Mouse (Mus musculus): Measurements from ENCODE around the gene Got1.
"Not testable (repeated sequence)": the region's sequence is repeated elsewhere in the genome, so short reads cannot be mapped to it uniquely, and the experiment has no call there.

Got1 gene

GRCm38 (mm10) chr19:43521996-43522395, 2.4 kb downstream of the Got1 start:
- DNase-seq (ENCODE audit: low spot score in 2 of 2): no peak

- DNase-seq (ENCODE audit: low spot score in 2 of 2): no peak
Observed at GRCm38 (mm10) chr19:43521362-43521761, 3.0 kb downstream of the Got1 start.

- no peak for DNase-seq (ENCODE audit: low spot score in 2 of 2)
Observed at GRCm38 (mm10) chr19:43520402-43520801, 4.0 kb downstream of the Got1 start.

DNA sequence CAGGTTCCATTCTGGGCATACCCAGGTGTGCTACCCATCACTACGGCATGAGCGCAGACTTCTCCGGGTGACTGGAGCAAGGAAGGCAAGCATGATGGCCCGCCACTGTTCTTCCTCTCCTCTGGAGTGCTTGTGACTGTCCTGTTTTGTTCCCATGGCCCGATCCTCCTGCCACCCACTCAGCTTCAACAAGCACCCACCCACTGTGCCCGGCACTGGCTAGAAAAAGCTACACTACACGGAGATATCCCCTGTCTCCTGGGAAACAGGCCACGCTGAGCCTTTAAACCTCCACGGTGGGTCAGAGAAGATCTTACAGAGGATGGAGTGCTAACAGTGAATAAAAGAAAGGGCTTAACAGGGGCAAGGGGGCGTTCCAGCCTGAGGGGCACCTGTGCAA, 5.2 kb downstream of the Got1 start:
- DNase-seq (ENCODE audit: low spot score in 2 of 2): no peak

- DNase-seq (ENCODE audit: low spot score in 2 of 2): no peak
Observed at GRCm38 (mm10) chr19:43518261-43518660, 6.1 kb downstream of the Got1 start.

DNA sequence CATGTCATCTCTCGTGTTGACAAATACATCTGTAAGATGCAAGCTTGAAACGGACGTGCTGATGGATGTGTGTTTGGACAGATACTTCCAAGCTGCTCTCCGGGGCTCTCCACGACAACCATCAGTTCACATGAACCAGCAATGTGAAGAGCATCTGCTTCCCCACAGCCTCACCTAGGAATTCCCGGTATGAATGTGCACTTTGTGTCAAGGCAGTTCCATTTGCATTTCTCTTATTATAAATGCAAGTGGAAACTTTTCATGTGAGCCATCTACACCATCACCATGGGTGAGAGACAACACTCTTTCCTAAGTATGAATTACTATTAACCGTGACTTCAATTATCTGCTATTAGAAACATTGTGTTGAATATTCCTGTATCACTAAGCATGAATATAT, 6.6 kb downstream of the Got1 start:
- no peak for DNase-seq (ENCODE audit: low spot score in 2 of 2)

DNA sequence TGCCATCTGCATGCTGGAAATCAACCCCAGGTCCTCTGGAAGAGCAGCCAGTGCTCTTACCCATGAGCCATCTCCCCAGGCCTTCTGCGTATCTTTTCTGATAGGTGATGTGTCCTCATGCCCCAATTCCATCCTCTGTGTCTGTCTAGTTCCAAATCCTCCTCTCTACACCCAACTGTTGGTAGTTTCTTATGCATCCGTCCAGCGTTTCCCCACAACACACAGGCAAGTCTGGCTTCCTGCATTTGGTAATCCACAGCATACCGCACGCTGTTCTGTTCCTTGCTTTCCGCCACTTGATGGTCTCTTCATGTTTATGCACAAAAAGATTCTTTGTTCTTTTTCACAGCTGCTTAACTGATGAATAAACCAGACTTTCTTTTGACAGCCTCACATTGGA, 7.1 kb downstream of the Got1 start:
- no peak for DNase-seq (ENCODE audit: low spot score in 2 of 2)

GRCm38 (mm10) chr19:43516397-43517035, 7.9 kb downstream of the Got1 start:
- no peak for DNase-seq (ENCODE audit: low spot score in 2 of 2)

- no peak for DNase-seq (ENCODE audit: low spot score in 2 of 2)
Observed at GRCm38 (mm10) chr19:43515668-43516396, 8.6 kb downstream of the Got1 start.

DNA sequence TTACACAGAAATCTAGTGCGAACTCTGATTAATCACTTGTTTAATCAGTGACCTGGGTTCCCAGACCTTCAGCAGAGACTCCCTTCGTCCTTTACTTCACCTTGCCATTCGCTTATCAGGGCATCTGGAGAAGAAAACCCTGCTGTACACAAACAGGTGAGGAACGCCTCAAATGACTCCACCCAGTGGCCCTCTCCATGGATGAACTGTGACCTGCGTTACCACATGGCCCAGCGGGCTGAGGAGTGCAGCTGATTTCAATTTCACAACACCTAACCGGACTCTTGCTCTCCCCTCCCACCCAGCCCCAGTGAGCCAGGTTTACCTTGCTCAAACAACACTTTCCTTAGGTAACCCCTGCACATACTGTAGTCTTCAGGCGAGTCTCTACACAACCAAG, 10.5 kb downstream of the Got1 start:
- no peak for DNase-seq (ENCODE audit: low spot score in 2 of 2)

DNA sequence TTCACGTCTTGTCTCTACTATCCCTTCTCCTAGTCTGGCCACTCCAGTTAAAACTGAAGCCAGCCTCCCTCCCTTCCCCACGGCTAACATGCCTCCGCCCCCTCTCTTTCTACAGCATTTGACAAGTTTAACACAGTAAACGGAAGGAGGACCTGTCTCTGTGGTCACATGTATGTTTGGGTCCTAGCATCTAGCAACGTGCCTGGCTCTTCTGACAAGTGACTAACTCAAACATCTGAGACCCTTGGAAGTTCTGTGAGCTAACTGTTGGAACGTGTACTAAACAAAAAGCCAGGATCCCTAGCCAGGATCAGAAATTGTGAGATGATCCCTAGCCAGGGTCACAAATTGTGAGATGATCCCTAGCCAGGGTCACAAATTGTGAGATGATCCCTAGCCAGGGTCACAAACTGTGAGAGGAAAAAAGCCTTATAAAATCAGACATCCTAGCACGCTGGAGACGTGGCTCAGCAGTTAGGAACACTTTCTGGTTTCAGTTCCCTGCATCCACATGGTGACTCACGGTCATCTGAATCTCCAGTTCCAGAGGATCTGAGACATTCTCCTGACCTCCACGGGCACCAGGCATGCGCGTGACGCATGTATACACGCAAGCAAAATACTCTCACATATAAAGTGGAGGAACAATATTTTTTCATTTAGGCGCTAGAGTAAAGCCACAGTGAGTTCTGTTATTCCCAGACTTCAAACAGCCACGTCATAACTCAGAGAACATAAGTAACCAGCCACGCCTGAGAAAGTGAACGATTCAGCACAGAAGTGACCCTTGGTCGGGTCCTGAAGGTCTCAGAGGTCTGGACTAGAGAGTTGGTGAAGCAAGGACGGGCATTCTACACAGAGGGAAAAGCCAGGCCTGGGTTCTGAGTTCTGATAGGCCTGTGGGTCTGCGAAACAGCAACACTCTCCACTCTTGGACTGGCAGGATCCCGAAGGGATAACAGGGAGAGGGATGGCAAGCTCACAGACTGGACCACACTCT, 12.5 kb downstream of the Got1 start:
- DNase-seq (ENCODE audit: low spot score in 2 of 2): no peak

GRCm38 (mm10) chr19:43510436-43511220, 13.8 kb downstream of the Got1 start:
- DNase-seq (ENCODE audit: low spot score in 2 of 2): no peak

DNA sequence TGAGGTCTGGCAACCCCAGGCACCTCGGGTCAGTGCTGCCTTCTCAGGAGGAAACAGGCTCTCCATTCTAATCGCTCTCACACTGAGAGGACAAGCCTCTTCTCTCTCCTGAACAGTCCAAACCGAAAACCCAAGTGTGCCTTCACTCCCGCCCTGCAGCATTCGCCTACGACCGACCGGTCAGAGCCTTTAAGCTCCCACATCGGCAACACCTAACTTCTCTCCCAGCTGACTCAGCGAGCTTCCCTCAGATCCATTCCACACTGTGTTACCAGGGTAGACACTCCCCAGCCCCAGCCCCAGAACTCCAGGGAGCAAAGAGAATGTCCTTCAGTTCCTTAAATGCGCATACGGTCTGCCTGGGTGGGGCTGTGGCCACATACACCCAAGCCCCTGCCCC, 19.0 kb downstream of the Got1 start:
- no peak for DNase-seq (ENCODE audit: low spot score in 2 of 2)

DNA sequence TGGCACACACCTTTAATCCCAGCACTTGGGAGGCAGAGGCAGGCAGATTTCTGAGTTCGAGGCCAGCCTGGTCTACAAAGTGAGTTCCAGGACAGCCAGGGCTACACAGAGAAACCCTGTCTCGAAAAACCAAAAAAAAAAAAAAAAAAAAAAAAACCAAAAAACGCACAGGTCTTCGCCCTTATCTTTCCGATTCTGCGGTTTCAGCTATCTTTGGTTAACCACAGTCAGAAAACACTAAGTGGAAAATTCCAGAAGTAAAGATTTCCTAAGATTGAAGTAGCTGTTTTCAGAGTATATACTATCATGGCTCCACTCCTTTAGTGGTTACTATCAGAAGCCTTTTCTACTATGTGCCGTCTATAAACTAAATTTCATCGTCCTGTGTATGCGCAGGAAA, 20.8 kb downstream of the Got1 start:
- not testable (repeated sequence) for DNase-seq (ENCODE audit: low spot score in 2 of 2)

DNA sequence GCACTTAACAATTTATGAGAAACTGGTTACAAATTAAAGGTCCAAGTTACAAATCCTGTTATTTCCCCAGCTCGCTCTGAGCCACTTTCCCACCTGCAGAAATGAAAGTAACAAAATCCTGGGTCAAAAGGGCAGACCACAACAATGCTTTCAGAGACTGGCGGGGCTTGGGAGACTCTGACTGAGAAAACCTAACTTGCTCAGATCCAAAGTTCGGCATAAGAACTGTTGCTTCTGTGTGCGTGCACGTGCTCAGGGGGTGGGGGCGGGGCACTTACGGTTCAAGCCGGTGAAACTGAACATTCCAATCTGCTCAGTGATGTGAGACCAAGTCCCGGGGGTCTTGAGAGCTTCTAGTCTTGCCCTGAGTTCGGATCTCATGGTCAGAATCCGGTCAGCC, 21.8 kb downstream of the Got1 start:
- DNase-seq (ENCODE audit: low spot score in 2 of 2): no peak

DNA sequence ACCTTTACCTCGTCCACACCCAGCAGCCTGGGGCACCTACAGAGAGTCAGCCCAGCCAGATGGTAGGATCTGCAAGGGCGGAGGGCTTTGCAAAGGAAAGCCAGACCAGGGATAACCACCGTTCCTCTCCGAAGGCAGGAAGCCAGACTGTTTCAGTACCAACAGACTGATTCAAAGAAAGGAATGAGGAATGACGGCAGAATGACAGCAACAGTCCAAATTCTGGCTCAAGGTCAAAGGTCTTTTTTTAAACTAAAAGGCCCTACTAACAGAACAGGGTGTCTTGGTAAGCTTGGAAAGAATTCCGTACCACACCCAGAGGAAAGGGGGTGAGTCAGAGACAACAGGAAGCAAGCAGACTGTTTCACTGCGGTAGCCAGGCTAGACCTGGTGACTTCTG, 25.5 kb downstream of the Got1 start:
- DNase-seq (ENCODE audit: low spot score in 2 of 2): no peak

GRCm38 (mm10) chr19:43497440-43497839, 27.0 kb downstream of the Got1 start:
- DNase-seq (ENCODE audit: low spot score in 2 of 2): no peak

- peak in 1 of 2 experiments; percentile 17 for DNase-seq (ENCODE audit: low spot score in 2 of 2)
Observed at GRCm38 (mm10) chr19:43495846-43496245, 28.6 kb downstream of the Got1 start.

DNA sequence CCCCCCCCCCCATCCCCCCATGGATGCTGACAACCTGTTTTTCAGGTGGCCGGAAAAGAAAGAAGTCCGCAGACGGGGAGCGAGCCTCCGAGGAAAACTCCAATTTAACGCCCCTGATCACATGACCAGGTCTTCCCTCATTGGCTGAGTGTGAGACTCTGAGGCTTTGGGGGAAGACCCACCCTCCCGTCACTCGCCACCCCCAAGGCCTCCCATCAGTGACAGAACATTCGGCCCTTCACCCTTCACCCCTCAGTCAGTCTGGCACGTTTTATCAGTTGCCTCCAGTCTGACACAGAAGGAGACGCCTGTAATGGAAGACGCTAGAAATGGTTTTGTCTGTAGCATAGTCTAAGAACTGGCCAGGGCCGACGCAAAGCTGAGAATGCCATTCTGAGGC, 29.5 kb downstream of the Got1 start:
- DNase-seq (ENCODE audit: low spot score in 2 of 2): no peak

- DNase-seq (ENCODE audit: low spot score in 2 of 2): no peak
Observed at GRCm38 (mm10) chr19:43493878-43494277, 30.5 kb downstream of the Got1 start.

DNA sequence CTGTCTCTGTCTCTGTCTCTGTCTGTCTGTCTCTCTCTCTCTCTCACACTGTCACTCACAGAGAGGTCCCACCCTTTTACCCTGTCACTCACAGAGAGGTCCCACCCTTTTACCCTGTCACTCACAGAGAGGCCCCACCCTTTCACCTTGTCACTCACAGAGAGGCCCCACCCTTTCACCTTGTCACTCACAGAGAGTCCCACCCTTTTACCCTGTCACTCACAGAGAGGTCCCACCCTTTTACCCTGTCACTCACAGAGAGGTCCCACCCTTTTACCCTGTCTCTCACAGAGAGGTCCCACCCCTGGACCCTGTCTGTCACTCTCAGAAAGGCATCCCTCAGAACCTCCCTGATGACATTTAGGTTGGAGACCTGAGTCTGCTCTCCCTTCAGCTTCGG, 31.1 kb downstream of the Got1 start:
- not testable (repeated sequence) for DNase-seq (ENCODE audit: low spot score in 2 of 2)

- DNase-seq (ENCODE audit: low spot score in 2 of 2): no peak
Observed at GRCm38 (mm10) chr19:43487429-43487828, 37.0 kb downstream of the Got1 start.

Measured in spleen, postnatal 36 days (tissue).